Mouse (Mus musculus) testis, postnatal 10 days (tissue): ENCODE measurements around the gene Cyp46a1.

Experiments used
- DNase-seq: peaks from one replicate; pipeline ENCODE4 v3.0.0; 2021; ENCODE audit warnings: low spot score

Cyp46a1 gene

DNA sequence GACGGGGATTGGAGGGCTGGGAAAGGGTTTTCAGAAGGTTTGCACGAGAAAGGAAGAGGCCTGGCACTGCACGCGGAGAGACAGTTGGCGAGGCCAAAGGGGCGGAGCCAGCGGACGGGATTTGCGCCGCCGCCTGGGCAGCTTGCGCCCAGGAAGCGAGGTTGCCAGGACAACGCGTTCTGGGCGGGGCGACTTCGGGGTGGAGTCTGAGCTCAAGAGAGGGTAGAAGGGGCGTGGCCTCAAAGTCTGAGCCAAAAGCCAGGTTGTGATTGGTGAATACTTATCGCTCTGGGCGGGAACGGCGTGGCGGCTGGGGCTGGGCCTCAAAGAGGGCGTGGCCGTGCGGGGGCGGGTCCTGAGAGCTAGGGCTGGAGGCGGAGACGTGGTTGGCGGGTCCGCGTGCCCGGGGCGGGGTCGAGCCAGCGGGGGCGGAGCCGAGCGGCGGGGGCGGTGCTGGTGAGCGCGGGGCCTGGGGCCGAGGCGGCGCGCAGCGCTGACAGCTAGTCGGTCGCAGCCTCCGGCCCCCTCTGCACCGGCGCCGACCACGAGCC lies at the start of gene Cyp46a1:
Gene Cyp46a1 (plus strand): TSS at position 487 of the 551 bp plus-strand sequence.
- peak; percentile 100 for DNase-seq

DNA sequence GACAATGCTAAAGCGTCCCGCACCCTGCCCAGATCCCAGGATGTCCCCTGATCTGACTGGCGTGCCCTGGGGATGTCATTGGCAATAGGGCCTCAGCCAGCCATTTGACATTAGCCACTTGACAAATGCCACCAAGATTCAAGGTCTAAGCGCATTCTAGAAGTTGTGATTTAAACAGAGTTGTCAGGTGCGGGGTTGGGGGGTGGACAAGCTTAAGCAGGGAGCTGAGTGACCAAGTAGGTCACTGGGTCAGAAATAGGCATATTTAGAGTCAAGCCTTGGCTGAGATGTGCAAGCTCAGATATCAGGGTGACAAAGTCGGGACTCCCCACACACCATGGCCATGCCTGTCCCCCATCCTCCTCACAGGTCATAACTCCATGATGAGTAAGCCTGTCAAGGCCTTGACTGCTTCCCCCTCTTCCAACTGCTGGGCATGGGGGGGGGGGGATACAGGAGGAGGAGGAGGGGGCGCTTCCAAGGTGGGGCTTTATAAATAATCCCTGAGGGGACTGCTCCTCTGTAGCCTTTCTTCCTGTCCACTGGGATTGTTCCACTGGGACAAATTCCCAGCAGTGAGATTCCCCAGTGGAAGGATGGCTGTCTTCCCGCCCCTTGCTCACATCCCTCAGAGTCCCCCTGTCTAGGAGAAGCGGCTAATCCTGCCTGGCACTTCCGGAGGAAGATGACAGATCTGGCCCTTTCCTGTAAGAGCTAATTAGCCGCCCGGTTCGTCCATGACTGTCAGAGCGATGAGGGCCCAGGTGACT lies 49.5 kb upstream of the Cyp46a1 start:
- DNase-seq = no peak

DNA sequence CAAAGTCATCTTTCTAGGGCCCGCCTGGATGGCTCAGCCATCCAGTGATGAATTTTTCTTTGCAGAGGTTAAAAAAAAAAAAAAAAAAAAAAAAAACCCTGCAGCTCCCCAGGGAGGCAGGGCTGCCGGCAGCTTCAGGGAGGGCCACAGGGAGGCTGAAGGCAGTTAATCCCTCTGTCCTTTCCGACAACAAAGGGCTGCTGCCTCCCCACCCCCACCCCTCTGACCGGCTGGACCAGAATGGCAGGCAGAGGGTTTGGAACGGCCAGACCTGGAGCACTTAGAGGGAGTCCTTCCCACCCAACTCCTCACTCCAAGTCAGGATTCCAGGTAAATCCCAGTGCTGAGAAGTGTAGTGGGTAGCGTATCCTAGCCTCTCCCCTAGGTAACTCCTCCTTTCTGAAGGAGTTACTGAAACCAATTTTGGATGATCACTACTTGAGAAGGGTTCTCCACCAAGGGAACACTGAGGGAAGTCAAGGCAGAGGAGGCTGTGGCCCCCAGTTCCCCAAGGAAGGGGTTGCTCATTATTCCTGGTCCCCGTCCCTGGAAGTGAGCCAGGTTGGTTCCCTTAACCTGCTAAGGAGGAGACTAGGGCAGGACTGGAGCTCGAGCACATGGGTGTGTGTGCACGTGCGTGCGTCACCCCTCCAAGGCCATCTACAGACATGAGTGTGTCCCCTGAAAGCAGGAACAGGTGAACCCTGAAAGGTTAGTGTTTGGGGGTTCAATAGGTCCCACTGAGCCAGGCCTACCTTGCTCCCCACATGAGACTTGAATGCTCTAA lies 48.8 kb upstream of the Cyp46a1 start:
- DNase-seq = no peak

DNA sequence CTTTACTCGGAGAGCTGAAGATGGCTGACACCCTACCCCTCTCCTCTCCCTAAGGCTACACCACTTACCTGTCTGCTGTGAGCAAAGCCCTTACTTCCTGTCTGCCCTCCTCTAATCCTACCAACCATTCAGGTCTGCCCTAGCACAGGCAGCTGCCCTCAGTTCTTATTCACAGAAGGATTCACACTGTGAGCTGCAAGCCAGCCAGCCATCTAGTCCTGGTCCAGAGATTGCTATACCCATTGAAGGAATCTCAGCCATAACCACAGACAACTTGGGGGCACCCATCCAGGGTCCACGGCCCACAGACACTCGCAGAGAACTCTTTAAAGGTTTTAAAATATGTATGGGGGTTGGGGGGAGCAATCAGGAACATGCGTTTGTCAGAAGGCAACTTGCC lies 47.8 kb upstream of the Cyp46a1 start:
- DNase-seq = no peak

DNA sequence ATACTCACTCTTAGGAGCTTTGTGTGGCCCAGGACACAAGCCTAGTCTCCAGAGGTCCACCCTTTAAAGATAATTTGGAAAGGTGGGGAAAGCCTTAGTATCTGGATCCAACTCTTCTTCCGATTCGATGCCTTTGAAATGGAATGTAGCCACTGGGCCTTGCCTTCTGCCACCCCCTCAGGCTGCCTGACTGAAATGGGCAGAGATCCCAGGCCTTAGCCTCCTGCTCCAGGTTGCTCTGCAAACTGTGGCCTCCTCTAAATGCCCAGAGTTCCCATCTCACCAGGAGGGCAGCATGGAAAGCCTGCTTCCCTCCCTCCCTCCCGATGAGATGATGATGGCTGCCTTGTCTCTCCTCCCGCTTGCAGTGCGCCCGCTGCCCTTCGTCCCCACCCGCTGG lies 47.2 kb upstream of the Cyp46a1 start:
- no peak for DNase-seq

DNA sequence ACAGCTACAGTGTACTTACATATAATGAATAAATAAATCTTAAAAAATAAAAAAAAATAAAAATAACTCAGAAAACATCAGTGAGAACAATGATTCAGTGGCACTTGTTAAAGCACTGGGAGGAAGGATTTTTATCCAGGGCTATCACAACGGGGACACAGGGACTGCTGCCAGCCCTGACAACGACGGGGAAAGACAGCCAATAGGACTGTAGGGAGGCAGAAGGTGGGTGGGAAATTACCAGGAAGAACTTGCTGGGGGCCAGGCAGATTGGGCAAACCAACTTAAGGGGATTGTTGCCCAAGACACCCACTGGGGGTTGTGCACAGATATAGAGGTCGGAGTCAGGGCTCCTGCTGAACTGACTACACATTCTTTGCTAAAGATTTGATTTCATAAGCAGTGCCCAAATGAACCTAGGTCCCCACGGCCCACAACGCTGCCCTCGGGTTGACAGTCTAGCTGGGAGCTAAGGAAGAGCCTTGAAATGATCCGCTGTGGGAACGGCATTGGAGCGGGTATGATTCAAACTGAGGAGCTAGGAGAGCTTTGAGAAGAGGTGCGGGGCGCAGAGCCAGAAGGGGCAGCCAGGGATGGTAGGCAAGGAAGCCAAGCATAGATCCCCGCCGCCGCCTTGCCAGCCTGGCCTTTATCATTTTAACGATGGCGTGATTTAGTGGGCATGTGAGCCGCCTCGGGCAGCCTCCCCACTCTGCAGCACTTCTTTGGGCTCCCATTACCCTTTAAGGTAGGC lies 45.9 kb upstream of the Cyp46a1 start:
- no peak for DNase-seq

DNA sequence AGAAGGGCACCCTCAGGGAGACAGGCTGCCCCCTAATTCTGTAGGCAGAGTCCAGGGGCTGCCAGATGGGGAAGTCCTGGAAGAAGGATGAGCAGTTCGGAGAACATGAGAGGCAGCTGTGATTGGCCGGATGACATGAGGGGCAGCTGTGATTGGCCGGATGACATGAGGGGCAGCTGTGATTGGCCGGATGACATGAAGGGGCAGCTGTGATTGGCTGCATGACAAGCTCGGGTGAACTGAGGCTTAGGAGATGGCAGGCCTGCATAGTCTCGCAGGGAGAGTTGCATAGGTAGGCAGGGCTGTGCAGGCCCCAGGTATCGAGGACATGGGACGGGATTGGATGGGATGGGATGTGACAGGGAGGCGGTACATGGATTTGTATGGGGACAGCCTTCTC lies 41.8 kb upstream of the Cyp46a1 start:
- DNase-seq = peak; percentile 56

DNA sequence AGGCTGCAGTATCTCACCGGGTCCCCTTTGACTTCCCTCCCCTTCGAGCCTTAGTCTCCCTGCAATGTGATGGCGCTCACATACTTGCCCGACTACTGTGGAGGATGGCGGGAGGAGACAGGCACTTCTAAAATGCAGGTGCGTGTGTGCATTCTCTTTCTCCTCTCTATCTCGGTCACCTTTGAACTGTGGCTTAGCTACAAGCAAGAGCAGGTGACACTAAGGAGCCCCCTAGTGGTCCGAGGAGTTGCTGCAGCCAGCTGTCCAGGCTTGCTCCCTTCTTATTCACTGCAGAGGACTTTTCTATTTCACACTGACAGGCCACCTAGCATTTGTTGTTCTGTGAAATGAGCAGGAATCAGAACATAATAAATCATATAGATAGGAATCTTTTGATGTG lies 41.2 kb upstream of the Cyp46a1 start:
- DNase-seq = peak; percentile 83

DNA sequence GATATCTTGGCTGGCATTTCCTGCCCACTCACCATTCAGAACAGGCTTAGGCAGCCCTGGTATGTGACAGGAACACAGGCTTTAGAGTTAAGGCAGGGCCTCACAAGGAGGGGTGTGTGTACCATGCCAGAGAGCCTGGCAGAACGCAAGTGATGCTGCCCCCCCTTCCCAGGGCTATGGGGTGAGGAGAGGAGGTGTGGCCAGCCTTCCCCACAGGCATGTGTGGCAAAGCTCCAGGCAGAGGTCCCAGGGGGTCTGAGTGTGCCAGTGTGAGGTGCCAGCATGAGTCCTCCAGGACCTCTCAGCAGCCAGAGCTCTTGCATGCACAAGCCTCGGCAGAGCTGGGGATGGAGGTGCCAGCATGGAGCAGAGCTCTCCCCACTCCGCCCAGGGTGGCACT lies 39.6 kb upstream of the Cyp46a1 start:
- no peak for DNase-seq

DNA sequence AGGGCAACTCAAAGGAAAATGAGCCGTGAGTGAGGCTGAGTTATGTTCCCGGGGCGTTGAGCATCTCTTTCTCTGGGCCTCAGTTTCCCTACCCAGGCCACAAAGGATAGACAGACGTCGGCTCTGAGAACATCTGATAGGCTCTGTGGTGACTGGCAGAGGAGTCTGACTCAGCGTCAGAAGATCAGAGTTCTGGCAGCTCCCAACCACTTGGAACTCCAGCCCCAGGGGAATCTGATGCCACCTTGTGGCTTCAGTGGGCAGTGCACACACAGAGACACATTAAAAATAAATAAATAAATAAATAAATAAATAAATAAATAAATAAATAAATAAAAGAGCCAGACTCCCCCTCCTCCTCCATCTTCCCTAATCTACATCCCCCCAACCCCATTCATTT lies 37.1 kb upstream of the Cyp46a1 start:
- DNase-seq = no peak

DNA sequence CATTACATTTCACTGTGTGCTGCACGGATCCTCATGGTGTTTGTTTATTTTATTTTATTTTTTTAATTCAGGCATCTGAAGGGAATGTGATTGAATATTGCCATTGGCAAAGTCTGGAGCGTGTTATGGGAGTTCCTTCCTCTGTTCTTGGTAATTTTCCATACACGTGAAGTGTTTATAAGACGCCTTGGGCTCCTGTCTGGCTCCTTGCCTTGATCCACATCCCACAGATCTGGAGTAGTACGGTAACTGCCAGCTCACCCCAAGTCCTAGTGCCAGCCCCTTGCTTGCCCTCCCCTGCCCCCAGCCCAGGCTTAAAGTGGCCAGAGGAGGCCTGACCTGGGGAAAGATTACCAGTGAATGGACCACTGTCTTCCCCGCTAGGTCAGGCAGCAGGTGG lies 33.2 kb upstream of the Cyp46a1 start:
- no peak for DNase-seq

DNA sequence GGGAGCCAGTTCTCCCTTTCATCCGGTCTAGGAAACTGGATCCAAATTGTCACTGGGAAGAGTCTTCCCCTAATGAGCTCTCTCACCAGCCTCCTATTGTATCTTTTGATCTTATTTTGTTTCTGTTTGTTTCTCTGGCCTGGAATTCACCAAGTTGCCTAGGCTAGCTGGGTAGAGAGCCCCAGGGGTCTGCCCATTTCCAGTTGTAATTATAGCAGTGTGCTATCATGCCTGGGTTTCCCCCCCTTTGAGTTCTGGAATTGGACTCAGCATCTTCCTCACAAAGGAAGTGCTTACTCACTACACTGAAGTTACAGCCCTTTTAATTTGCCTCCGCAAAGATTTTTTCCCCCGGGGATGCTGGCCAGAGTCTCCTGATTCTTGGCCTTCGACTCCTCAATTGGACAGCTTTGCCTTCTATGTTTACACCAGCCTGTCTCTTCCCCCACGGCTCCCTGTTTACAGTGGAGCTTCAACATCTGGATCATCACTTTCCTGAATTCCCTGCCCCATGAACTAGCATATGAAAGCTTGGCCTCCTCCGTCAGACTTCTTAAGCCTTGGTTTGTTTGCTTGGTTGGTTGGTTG lies 30.3 kb upstream of the Cyp46a1 start:
- no peak for DNase-seq

DNA sequence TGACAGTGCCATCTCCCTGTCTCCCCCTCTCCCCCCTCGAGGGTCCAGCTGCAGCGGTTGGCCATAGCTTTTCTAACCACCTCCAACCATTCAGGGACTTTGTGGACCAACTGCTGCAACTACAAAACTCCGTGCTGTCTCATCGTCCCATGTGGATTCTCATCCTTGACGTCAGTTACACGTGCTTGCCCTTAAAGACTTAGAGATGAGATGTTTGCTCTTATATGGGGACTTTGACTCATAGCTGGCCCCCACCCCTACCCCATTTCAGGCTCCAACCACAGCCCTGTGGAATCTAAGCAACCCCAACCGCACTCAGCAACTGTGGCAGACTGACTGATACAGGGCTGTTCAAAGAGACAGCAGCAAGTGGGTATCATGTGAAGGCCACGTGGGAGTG lies 29.0 kb upstream of the Cyp46a1 start:
- DNase-seq = no peak

DNA sequence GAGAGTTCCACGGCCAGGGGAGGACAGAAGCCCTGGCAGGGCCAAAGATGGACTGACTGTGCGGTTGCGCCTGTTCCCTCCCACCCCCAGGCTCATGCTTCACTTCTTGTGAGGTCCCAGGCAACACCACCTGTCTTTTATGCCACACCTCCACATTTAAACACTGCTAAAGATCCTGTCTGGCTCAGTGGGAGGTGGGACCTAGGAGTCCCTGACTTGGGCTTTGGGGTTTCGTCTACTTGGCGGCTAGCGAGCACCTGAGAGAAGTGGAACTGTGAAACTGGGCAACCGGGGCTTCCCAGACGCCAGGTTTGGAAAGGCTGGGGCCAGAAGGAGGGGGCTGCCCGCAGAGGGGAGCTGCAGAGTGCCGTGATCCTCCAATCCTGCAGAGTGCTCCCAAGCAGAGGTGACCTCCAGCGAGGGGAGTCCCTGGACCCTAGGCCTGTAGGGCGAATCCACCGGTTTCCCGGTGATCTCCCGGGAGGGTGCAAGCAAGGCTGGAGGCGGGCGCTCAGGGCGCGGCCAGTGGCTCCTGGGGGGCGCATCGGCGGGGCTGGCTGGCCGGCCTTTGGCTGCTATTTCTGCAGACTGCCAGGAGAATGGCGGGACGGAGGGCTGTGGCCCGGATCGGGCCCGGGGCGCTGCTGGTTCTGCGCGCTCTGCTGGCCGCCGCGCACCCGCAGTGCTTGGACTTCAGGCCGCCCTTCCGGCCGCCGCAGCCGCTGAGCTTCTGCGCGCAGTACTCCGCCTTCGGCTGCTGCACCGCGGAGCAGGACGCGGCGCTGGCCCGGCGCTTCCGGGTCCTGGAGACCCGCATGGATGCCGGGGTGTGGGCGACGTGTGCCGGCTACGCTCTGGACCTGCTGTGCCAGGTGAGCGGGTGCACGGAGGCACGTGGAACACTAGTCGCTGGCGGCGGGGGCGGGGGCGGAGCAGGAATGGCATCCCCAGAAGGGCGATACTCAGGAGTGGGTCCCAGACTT lies 28.1 kb upstream of the Cyp46a1 start, which contains the start of gene Hhipl1:
Gene Hhipl1 (plus strand): TSS at position 459 of the 983 bp plus-strand sequence.
- peak; percentile 60 for DNase-seq

DNA sequence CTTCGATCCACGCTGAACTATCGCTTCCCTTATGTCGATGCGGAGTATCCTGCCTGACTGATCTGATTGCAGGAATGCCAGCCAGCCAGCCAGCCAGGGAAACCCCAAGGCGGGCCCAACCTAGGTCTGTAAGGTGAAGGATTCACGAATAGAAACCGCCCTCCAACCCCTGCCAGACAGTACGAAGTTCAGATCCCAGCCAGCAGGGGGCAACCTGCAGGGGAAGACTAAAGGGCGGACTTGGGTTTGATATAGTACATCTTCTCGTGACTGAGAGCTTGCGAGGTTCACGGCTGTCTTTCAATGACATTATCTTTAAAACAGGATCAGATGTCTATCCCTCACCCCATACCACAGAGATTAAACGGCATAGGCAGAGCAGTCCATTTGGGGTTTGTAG lies 26.6 kb upstream of the Cyp46a1 start:
- DNase-seq = peak; percentile 83

DNA sequence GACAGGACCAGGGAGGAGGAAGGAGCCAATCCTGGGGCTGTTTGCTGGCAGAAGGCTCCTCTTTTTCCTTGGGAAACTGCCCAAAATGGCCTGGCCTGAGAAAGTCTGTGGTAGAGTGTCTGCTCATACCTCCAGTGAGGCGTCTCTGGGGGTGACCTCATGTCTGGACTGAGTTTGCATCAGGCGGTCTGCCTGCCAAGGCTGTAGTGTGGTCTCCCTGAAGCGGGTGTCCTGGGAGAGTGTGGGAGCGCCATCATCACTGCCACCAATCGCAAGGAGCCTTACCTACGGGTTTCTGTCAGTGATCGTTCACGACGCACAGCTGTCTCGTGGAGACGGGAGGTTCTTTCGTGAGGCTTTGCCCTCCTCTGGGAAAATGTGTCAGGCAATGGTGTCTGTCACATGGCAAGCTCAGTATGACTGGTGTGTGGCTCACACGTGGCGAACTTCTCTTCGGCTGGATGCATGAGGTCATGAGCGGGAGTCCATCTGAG lies 25.8 kb upstream of the Cyp46a1 start:
- no peak for DNase-seq

DNA sequence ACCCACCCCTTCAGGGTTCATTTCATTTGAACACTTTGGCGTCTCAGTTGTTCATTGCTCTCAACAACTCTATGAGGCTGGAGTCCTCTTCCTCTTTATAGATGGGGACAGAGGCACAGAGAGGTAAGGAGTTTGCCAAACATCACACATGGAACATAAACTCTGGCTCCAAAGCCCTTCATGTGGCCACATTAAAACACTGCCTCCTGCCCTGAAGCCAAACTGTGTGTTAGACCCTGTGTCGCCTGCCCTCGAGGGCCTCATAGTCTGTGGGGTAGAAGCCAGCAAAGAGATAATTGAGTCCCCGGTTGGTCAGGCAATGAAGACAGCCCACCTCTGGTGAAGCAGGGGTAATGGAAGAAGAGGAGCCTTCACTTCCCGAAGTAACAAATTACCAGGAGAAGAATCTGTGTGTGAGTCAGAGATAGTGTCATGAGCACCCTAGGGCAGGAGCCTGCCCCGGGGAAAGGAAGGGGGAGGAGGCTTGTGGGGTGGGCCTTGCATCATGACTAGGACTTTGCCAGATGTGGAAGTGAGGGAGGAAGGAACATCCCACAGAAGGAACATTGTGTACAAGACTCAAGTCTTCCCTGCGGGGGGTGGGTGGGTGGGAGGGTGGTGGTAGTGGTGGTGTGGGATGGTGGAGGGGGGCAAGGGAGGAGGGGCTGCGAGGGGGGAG lies 24.9 kb upstream of the Cyp46a1 start:
- no peak for DNase-seq

DNA sequence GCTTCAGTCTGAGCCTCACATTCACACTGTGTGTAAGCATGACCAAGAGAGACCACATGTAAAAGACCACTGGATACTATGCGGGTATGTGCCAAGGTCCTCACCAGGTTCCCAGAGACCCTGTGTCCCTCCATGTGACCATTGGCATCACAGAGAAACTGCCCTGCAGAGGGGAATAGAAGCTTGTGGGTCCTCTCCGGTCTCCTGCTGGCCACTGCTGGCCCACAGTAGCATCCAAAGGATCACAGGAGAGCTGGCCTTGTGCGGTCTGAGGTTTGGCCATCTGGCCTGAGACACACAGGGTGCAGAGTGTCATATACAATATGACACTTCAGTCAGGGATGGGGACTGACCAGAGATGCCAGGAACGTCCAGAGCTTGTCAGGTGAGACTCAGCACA lies 24.1 kb upstream of the Cyp46a1 start:
- no peak for DNase-seq

DNA sequence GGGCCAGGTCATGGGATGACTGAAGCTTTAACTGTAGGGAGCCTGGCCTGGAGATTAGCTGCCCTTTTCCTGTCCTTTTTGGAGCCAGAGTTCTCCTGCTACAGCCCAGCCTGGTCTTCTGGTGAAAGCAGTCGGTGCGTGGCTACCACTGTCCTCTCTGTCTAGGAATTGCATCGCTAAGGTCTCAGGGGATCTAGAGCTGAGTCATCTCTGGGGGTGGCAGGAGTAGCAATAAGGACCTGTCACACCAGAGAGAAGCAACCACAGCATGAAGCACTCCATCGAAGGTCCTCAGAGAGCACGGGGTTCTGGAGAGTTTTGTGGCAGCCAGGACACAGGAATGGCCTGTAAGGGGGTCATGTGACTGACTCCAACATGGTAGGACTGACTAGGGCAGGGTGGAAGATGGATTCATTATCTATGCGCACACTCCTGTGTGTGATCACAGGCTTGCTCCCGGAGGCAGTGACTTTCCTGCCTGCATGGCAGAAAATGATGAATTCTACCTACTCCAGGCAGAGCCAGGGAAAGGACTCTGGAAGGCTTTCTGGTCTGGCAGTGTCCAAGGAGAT lies 23.6 kb upstream of the Cyp46a1 start:
- DNase-seq = no peak
